Mouse (Mus musculus) granulocyte monocyte progenitor cell, adult 5-6 weeks (primary cell): ENCODE results near the gene Pawr. TPM values are rescaled to one million over a fixed set of nuclear protein-coding genes. Genes with fewer than 3 reads are reported as not detected.
A peak's percentile ranks its signal among the peaks of the same experiment; 100 is the strongest.
"Not testable (repeated sequence)": the region's sequence is repeated elsewhere in the genome, so short reads cannot be mapped to it uniquely, and the experiment has no call there.

ENCODE experiments used
- ATAC-seq: replicated peaks from 2 replicates; pipeline ENCODE4 v1.8.0; 2016; ENCODE audit warnings: mild to moderate bottlenecking, moderate TSS enrichment, inconsistent platforms; ENCODE audit not compliant: poor library complexity, severe bottlenecking
- total RNA-seq, 2 experiments: library from RNA; stranded (forward) in 1 of 2; stranded (reverse) in 1 of 2; fragments of 200-712, 200-1000 nt in 1 of 2; fragments of >200 nt in 1 of 2; fragmentation: Nextera tagmentation in 1 of 2; gene quantifications; 2 replicates each; pipeline ENCODE4 v1.2.3; 2014 to 2017

Gene Pawr
- total RNA-seq, 2 experiments from 2014 or later = not detected

DNA sequence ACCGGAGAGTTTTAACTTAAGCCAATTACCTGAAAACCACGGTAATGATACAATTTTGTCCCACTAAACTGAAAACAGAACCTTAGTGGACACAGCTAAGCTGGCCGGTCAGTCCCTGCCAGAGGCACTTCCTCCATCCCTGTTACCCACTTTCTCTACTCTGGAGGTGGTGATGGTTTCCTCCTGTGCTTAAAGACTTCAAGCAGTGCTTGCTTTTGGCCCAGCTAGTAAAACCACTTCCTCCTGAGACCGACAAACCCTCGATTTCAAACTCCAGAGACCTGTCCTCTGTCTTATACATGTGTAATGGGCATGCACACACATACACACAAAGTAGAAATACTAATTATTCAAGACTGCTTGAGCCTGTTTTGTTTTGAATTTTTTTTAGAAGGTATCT is 85.5 kb downstream of the Pawr start:
- ATAC-seq = no peak

DNA sequence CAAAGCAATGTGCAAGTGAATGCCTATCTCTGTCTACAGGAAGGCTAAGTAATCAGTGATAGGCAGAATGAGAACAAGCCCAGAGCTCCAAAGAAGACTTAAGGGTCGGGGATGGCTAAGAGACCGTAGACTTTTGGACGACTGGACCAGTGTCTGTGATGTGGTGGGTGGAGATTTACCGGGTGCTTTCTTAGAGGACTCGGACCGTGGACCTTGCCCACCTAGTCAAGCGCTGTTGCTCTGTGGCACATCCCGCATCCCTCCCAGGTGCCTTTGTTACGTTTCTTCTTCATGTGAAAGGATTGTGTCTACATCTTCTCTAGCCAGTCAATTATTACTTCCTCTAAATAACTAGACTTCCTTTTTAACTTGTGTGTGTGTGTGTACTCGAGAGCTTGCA is 98.6 kb downstream of the Pawr start:
- ATAC-seq = no peak

DNA sequence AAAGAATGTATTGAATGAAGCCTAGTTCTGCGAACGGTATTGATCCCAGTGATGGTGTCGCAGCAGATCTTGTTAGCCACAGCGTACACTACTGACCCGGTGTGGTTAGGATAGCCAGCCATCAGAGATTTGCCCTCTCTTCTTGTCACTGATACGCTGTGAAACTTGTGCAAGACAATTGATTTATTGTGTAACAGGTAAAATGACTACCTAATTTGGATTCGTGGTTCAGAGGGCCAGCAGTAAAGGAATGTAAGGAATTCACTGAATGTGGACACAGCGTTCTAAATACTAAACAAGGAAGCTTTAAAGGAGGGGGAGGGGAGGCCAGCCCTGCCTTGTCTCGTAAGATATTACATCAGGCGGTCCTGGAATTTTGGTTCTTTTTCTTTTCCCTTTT is 100.3 kb downstream of the Pawr start:
- no peak for ATAC-seq

DNA sequence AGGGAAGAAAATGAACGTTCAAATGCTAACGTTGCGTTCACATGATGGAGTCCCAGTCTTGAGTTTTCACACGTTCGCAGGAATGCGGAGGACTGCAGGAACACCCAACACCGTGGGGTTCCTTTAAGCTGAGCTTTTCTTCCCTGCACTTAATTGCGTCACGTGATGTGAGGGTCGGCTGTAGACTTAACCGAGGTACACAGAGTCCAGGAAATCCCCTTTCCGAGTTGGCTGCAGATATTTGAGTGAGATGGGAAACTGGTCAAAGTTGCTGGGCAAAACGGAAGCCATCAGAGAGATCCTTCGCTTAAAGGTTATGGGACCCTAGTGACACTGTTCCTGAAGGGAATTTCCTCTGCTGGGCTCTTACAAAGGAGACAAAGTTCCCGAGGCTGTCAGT is 102.1 kb downstream of the Pawr start:
- ATAC-seq = peak; percentile 33; the same call in 1 of the 2 replicates

DNA sequence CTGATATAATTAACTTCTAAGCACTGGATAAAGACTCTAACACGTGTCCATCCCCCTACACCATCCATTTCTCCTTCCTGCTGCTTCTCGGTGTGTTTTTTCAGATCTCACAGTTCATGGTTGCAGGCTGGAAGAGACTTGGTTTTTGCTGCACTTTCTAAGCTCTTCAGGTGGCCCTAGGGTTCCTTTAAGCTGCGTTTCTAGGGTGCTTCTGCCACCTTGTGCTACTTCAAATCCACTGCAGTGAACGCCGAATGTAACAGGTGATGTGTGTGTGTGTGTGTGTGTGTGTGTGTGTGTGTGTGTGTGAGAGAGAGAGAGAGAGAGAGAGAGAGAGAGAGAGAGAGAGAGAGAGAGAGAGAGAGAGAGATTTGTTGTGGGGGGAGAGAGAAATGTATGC is 103.7 kb downstream of the Pawr start:
- no peak for ATAC-seq

DNA sequence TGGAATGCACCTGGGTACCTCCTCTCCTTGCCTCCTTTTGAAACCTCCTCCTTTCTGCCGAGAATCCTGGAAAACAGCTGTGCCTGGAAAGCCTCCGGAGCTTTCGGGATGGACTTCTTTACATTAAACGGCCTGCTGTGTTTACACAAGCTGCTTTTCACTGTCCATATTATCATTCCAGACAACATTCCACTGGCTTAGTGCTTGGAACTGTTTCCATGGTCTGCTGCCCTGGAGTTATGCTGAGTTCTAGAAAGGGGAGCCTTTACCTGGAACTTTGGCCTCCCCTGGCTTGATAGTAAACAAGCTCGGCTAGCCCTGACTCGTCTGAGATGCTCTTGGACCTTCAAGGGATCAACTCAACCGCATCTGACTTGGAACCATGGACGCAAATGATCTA is 104.4 kb downstream of the Pawr start:
- ATAC-seq = no peak

DNA sequence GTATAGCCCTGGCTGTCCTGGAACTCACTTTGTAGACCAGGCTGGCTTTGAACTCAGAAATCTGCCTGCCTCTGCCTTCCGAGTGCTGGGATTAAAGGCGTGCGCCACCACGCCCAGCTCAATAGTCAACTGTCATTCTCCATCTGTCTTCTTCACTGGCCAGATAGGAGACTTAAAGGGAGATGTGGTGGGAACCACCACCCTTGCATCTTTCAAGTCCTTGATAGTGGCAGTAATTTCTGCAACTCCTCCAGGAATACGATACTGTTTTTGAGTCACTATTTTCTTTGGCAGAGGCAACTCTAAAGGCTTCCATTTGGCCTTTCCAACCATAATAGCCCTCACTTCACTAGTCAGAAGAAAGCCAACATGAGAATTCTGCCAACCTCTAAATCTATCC is 108.3 kb downstream of the Pawr start:
- ATAC-seq = not testable (repeated sequence)

DNA sequence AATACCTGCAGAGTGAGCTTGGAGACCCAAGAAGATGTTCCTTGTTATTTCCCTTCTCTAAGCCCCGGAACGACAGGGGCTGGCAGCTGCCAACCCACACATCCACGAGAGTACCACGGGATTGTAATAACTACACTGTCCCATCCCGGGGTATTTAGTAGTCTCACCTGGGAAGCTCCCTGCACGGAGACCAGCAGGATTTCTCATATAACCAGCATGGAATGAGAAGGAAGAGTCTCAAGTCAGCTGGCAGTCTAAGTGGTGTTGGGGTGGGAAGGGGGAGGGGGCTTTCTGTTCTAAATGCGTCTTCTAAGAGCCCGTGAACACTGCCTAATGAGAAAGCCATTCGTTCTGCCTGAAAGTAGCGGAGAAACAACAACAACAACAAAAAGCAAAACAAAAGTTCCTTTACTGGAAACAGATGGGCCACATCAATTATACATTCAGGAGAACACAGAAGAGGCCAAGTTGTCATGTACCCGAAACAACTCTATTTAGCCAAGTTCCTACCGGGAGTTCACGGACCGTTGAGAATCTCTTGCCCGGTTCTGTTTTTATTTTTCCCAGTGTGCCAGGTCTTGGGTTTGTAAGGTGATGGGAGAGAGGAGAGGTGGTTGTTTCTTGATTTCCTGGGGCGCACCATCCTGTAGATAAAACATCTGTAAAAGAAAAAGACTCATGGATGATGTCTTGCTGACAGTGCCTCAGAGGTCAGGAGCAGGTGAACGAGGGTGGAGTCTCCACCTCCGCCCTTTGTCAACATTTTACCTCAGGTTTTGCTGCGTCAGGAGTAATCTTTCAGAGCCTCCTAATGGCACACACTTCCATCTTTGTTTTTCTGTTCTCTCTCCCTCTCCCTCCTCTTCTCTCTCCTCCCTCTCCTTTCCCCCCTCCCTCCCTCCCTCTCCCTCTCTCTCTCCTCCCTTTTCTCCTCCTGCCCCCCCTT is 112.3 kb downstream of the Pawr start:
- ATAC-seq = no peak

DNA sequence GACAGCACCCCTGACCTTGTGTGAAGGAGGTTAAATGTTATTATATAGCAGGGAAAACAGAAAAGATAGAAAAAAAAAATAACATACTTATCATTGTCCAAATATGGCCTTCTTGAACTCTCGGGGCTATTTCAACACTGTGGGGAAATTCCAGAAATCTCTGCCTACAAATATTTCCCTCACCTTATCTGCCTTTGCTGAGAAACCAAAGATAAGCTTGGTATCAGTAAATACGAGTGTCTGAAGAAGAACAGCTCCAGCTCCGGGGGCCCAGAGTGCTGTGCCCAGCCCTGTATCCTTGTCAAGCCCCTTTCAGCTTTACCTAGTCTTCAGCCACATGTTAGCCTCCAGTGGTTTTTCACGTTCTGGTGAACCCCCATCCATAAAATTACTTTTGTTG is 113.2 kb downstream of the Pawr start:
- ATAC-seq = no peak

DNA sequence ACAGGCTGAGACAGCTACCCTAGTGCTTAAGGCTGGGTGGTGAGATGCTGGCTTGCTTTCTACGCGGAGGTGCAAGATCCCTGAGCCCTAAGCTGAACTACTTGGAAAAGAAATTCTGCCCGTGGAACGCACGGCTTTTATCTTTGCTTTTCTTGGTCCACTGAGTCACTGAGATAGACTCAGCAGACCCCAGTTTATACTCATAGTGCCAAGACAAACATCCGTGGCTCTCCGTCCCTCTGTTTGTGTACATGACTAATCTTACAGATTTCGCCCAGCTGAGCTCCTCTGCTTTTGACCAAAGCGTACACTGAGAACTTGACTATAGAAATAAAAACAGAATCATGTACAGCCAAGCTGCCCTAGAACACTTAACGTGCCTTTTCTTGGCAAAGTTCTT is 113.7 kb downstream of the Pawr start:
- ATAC-seq = no peak

DNA sequence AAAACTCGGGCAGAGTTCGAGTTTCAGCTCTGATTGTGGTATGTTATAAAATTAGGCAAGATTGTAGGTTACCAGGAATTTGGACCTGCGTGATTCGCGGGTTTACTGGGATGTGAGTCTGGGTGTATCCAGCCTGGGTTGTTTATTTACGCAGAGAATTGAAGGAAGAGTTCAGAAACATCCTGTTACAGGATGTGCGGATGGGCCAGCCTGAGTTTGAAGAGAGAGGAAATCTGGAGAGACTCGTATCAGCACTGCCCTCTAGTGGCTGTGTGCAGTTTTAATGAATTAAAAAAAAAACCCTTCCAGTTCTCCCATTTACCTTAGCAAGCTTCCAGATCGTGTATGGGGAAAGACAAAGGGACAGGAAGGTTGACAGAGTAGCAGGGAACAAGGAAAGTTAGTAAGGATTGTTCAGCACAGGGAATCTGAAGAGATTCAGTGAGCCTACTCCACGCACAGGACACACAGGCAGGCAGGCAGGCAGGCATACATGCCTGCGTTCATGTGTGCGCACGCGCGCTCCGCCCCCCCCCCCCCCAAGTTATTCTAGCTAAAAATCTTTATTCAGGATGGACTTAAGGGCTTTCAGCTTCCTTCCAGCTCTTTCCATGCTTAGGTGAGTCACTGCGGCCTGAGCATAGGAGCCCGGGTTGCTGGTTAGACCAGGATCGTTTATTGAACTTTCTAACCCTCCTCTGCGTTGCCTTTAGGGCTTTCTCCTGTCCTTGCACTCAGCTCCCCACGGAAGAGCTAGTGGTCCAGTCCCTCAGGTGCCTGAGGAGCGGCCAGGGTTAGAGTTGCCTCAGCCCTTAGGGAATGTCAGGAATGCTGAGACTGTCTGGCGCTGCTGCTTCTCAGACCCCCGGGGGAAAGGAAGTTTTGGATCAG is 114.4 kb downstream of the Pawr start:
- ATAC-seq = peak; percentile 88

DNA sequence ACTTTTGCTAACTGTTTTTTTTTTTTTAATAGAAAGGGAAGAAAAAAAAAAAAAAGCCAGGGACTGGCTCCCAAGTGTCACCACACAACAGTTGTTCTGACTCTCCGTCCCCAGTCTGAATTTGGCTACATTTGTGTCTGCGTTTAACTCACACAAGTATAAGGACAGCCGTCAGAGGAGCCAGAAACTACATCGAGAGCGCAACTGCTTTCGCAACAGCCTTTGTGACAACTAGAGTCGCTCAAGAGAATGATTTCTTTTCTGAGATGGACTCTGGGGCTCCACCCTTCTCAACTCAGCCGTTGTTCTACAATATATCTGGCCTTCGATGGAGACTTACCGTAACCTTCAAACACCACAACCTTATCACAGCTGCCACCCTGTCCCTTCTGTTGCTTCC is 115.3 kb downstream of the Pawr start:
- ATAC-seq = peak; percentile 19; the same call in 1 of the 2 replicates

DNA sequence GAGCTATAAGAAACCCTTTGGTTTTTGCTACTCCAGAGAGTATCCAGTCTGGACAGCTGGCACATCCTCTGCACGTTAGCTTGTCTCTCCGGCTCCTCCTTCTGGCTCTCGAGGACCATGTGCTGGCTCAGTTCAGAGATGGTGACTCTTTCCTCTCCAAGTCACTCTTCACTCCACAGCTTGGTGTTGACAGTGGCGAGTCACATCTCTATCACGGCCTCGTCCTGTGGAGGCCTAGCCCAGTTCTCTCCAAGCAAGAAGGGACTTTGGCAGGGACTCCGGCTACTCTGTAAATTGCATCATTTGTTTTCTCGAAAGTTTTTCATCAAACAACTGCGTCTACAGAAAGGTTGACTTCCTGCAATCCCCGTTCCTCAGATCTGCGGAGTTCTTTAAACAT is 116.5 kb downstream of the Pawr start:
- ATAC-seq = no peak

DNA sequence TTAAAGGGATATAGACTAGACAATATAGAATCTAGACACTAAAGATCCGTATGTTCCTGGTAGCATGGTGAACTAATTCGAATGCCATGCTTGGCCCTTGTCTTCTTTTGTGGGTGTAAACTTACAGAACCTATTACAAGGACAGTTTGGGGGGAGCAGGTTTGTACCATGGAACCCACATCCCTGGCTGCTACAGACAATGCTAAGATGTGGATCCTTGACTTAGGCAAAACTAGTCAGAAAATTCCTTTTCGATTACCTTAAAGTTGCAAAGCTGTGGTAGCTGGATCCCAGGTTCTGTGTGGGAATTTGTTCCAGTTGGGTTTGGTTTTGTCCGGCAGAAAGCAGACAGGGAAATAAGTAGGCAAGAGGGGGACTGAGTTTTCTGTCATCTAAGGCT is 118.5 kb downstream of the Pawr start:
- no peak for ATAC-seq

DNA sequence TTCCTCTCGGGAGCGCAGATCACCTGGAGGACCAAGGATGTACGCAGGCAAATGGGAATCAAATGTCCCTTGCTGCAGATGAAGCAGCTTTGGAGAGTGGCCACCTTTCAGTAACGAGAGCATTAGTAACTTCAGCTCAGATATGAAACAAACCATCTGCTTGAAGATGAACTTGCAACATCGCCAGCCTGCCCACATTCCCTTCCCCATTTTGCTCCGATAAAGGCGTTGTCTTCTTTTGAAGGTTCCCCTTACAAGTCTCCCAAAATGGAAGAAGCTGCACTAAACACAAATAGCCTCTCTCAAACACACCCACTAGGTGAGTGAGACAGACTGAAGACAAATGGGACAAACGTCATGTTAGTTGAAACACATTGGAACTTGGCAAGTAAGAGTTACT is 119.6 kb downstream of the Pawr start:
- 0 out of 2 replicates have a peak, but pooled peaks have one; percentile 33 for ATAC-seq

DNA sequence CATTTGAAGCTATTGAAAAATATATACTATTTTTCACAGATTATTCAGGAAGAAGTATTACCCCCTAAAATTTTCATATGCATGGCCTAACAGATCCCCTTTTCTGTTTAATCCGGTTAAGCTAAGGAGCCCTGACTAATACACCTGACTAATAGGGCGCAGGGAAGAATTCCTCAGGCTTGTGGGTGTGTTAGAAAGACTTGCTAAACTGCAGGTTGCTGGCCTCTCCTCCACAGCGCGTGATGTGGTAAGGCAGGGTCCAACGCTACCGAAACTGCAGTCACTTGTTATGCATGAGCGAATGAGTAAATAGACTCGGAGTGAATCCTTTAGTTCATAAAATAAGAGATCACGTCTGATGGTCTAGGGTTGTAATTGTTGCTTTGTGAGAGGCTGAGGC is 120.5 kb downstream of the Pawr start:
- ATAC-seq = no peak

DNA sequence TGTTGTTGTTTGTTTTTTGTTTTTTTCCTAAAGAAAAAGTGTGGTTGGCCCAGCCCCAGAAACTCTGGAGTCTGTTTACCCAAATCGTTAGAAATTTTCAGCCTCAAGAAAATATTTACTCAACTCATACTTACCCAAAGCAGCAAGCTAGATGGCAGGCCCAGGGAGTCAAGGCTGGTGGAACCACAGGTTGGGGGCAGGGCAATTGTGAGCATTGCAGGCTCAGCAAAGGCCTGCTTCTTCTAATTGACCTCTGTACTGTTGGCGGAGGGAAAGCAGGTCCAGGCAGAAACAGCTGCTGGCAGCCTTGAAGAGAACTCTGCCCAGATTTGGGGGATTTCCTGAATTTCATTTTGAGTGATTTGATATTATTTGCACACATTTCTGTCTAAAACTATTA is 121.6 kb downstream of the Pawr start:
- no peak for ATAC-seq

DNA sequence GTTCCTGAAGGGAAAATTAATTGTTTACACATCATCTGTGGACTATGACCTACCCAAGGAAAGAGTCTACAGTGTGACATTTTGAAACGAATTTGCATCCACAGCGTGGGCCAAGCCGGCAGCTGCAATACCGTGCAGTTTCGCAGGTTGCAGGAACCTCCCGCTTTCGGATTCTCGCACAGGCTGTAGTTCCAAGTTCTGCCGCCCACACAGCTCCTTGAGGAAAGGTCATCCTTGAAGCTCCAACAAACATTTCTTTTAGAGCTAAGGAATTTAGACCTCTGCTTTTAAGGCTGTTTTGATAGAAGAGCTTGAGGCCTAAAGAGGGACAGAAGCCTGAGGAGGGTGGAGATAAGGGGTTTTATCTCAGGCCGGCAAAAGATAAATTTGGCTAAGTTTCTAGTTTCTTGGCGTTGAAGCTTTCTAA is 122.8 kb downstream of the Pawr start:
- ATAC-seq = no peak

DNA sequence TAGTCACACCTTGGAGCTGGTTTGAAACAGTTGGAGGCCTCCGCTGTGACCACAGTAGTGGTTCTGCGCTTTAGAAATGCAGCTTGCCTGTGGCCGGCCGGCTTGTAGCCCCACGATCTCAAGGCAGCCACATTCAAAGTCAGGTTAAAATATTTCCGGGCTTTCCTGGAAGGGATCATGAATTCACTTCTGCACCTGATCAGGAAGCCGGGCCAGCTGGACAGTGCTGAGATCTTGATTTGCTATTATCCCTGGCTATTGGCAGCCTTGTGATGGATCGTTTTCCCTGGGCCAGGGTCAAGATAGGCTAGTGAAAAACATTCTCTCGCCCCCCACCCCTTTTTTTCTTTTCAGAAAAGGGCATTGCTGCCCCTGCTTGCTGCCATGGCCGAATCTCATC is 123.3 kb downstream of the Pawr start:
- ATAC-seq = no peak

DNA sequence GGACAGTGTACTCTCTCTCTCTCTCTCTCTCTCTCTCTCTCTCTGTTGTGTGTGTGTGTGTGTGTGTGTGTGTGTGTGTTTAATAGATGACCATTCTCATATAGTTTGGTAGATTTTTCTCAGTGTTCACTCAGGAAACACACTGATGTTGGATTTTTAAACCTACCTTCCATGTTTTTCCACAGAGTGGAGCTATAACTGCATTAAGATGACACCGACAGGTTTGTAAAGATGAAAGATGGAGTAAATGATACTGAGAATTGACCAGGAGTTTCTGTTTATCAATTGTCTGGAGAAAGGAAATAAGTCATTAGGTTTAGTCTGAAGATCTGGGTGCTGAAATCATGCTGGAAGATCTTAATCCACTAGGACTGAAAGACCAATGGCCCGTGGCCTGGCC is 124.0 kb downstream of the Pawr start:
- ATAC-seq = no peak

DNA sequence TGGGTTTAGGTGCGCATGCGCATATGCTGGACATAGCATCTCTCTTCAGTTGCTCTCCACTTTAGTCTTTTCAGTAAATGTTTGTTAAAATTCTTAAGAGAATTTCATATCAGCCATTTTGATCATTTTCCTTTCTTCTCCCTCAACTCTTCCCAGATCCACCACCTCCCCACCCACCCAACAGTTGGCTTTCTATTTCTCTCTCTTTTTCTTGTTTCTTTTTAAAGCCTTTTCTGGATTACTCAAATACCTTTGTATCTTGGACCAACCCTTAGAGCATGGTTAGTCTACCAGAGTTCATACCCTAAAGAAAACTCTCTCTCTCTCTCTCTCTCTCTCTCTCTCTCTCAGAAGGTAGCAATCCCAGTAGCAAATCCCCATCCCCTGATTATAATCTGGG is 125.1 kb downstream of the Pawr start:
- no peak for ATAC-seq
